Mouse (Mus musculus) spleen, adult 12 weeks (tissue): Measurements from ENCODE around the gene Lgals3bp.
A peak's percentile ranks its signal among the peaks of the same experiment; 100 is the strongest.

ENCODE experiments used
- DNase-seq: peaks from one replicate; pipeline ENCODE4 v3.0.0; 2022; ENCODE audit warnings: low spot score

Lgals3bp gene

GRCm38 (mm10) chr11:118423266-118423971, 21.5 kb upstream of the Lgals3bp start:
- peak; percentile 23 for DNase-seq

- no peak for DNase-seq
These were observed 18.4 kb upstream of the Lgals3bp start for GRCm38 (mm10) chr11:118420261-118420660.

DNA sequence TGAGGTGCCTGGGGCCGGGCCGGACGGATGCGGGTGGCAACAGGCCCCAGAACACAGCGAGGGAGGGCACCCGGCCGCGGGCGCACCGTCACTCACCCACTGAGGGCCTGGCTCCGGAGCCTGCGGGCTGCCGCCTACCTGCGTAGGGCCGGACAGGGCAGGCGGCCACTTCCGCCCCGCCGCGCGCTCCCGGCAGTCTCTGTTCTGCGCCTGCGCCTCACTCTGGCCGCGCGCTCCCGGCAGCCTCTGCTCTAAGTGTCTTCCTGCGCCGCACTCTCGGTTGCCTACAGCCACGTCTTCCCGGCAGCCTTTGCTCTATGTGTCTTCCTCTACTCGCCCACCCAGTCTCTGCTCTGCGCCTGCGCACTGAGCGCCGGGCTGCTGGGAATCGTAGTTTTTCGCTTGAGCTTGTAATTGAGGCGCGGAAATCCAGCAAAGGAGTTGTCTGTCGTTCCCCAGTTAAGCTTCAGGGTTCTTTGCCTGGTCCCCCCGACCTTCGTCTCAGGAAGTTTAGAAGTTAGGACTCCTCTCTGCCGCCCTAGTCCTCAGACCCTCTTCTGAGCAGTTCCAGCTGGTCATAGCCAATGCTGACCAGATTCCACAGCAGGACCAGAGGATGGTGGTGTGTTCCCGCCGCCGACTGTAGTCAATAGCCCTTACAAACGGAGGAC, 17.1 kb upstream of the Lgals3bp start, which contains the start of gene Cant1:
TSS of gene Cant1 (minus strand) at position 253 of the 671 bp plus-strand sequence.
- DNase-seq, result peak; percentile 93

- DNase-seq, result no peak
These were observed 16.5 kb upstream of the Lgals3bp start for GRCm38 (mm10) chr11:118418442-118418833.

GRCm38 (mm10) chr11:118417496-118417895, 15.6 kb upstream of the Lgals3bp start:
- no peak for DNase-seq

GRCm38 (mm10) chr11:118416046-118416445, 14.2 kb upstream of the Lgals3bp start:
- DNase-seq, result no peak

GRCm38 (mm10) chr11:118415630-118416029, 13.7 kb upstream of the Lgals3bp start:
- DNase-seq, result no peak

DNA sequence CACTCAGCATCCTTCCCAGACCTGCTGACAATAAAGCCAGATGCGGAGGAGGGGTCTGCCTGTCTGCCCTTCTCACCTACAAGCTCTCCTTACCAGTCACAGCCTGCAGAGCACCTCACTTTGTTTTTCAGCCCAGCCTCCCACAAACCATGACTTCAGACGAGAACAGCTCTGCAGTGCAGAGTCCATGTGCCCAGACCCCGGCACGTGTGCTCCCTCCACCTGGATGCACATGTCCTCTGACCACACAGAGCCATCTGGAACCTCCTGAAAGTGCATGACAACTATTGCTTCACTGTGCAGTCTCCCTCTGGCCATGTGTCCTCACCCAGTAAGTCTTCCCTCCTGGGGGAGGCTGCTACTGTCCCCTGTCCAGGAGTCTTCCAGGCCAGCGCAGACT, 12.4 kb upstream of the Lgals3bp start:
- DNase-seq, result no peak

DNA sequence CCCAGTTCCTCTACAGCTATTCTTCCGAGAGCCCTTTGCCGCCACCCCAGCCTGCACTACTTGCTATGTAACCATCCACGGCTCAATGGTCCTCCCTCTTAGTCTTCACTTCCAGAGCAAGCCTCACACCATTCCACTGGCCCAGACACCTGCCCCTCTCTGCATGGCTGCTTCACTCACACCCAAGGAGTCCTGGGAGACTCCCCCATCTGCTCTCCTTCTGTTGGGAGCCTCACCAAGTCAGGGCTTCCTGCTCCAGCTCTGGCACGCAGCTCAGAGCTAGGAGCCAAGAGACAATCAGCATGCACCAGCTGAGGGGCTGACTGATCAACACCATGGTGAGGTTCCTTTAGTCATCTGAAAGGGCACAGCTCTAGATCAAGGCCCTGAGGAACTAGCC, 11.2 kb upstream of the Lgals3bp start:
- no peak for DNase-seq

GRCm38 (mm10) chr11:118412601-118413000, 10.7 kb upstream of the Lgals3bp start:
- DNase-seq, result no peak

DNA sequence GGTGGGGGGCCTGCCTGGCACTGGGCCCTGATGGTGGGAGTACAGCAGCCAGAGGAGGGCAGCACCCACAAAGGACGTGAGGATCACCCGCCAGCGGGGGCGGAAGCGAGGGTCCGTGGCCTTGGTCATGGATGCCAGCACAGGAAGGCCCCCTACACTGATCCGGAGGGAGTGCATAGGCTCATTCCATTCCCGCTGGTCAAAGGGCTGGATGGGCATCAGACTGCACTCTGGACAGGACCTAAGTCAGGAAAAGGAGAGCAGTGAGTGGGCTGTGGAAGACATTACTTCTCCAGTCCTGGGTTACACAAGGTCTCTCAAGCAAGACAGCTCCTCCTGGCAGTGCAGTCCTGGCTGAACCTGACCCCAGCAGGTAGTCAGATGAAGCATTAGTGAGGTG, 9.4 kb upstream of the Lgals3bp start:
- no peak for DNase-seq

- no peak for DNase-seq
These were observed 8.6 kb upstream of the Lgals3bp start for GRCm38 (mm10) chr11:118410479-118410878.

DNA sequence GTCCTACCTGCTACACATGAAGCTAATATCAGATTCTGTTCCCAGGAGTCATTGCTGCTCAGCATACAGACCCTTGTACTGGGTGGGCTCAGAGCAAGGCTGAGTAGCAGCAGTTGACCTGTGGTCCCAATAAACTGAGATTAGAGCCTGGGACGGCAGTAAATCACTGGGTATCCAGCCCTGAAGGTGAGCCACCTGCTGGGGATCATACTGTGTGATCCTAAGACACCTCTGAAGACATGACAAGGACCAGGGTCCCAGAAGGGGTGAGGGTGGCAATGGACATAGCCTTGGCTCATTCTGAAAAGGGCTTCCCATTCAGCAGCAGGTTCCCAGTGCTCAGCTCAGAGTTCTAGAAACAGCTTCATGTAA, 8.2 kb upstream of the Lgals3bp start:
- no peak for DNase-seq

GRCm38 (mm10) chr11:118409106-118410072, 7.5 kb upstream of the Lgals3bp start:
- DNase-seq, result no peak

- no peak for DNase-seq
These were observed 6.3 kb upstream of the Lgals3bp start for GRCm38 (mm10) chr11:118408051-118408740.

GRCm38 (mm10) chr11:118407318-118407910, 5.5 kb upstream of the Lgals3bp start:
- no peak for DNase-seq

- DNase-seq, result no peak
These were observed 4.6 kb upstream of the Lgals3bp start for GRCm38 (mm10) chr11:118406521-118406920.

DNA sequence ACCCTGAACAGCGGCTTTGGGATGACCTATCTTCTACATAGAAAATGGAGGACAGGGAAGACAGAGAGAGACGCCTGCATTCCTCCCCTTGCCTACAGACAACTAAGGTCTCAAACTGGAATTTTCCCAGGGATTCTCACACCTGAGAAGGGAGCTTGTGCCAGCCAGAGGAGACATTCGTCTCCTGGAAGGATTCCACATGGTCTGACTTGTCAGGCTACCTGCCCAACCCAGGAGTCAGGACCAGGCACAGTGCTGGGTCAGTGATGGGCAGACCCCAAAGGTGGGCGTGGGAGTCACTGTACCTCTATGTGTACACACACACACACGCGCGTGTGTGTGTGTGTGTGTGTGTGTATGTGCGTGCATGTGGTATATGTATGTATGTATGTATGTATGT, 3.4 kb upstream of the Lgals3bp start:
- no peak for DNase-seq

GRCm38 (mm10) chr11:118403951-118404899, 2.3 kb upstream of the Lgals3bp start:
- no peak for DNase-seq

GRCm38 (mm10) chr11:118403183-118403582, 1.3 kb upstream of the Lgals3bp start:
- DNase-seq, result no peak
